Mouse (Mus musculus): ENCODE data around the gene Prkce.

DNA sequence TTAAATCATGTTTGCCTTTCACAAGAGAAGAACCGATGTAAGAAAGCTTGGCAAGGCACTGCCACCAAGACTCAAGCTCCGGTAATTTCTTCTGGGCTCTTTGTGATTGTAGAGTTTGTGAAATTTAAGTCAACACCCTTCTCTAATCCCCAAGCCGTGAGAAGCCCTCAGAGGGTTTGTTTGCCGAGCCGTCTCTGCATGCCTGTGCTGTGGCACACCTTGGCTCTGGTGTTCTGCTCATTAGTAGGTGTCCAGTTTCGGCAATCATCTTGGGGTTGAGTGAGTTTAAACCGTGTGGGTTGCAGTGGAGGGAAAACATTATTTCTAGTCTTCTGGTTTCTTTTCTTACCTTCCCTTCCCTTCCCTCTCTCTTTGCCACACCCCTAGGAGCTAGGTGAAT lies 358.4 kb downstream of the Prkce start:
- TF ChIP-seq CTCF (IDR thresholded peaks at IDR 0.05; ENCODE audit: insufficient read depth, low read depth, low read length) (no peak), POLR2A (IDR thresholded peaks at IDR 0.05; ENCODE audit: insufficient read depth, low read depth, low read length) (no peak)
